Mouse (Mus musculus): ENCODE measurements at regions not wholly inside any gene's neighbourhood (a gene's known extent, or its start where the extent isn't known, plus 50 kb on each side); places are given as distances from the start of the nearest gene placed in this dataset.

GRCm38 (mm10) chr3:147750842-147751191 lies 898.6 kb downstream of the Ttll7 start:
- no peaks in the 10 kb centered on the region for H3K27me3 ChIP-seq (replicated peaks; ENCODE audit: control insufficient read depth, insufficient read depth, low read length)
- no peak overlapping the region for H3K27ac ChIP-seq (ENCODE audit: low read depth, low read length)
- WGBS = 51% methylated on average over 1 of the region's 1 CpGs
- no peaks in the 10 kb centered on the region for H3K36me3 ChIP-seq (ENCODE audit: control insufficient read depth, insufficient read depth, low read length)
- no peak for ATAC-seq
- H3K9me3 ChIP-seq (ENCODE audit: control insufficient read depth, low read length) = no peaks in the 10 kb centered on the region
- H3K4me3 ChIP-seq (ENCODE audit: low read length) = no peak overlapping the region
- H3K4me2 ChIP-seq (ENCODE audit: low read length) = no peak overlapping the region
- no peak overlapping the region for H3K9ac ChIP-seq (ENCODE audit: low read depth, low read length)
- H3K4me1 ChIP-seq (ENCODE audit: control insufficient read depth, insufficient read depth, low read depth, low read length) = peaks cover 5% of the 10 kb centered on the region; the same call in 1 of the 2 replicates

DNA sequence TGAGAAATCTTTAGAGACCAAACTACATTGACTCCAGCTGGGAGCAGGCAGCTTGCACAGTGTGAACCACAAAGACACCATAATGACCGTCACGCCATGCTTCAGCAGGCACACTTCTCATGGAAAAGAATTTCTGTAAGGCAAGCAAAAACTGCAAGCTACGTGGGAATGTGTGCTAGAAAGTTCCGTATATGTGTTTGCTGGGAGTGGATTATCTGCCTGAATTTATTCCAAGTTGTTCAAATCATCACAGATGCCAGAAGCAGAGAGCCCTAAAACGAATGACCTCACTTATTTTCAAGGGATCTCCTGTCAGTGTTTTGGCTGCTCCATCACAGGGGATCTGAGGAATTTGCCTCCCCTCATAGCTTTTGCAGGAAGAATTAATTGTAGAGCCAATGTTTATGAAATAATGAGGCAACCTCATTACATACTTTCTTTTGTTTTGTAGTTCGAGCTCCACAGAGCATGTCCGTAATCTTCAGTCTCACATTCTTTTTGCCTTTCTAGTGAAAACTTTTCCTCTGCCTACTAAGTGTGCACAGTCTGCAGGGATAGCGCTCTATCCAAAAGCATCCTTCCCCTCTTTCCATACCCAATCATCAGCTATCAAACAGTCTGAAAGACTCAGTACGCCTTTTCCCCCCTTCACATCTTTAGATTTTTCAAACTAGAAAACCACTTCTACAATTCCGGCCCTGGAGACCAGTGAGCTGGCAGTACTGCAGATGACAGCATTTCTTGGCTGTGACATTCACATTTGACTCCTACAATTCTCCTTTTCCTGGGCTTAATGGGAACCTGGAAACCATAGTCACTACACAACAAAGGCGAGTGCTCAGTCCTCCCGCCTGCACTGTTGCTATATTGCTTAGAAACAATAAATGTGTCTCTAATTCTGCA lies 898.0 kb downstream of the Ttll7 start:
- WGBS = 33% methylated on average over 12 of the region's 12 CpGs
- H3K4me1 ChIP-seq (ENCODE audit: control insufficient read depth, insufficient read depth, low read depth, low read length) = peaks cover 5% of the 10 kb centered on the region; the same call in 1 of the 2 replicates
- ATAC-seq = no peak

DNA sequence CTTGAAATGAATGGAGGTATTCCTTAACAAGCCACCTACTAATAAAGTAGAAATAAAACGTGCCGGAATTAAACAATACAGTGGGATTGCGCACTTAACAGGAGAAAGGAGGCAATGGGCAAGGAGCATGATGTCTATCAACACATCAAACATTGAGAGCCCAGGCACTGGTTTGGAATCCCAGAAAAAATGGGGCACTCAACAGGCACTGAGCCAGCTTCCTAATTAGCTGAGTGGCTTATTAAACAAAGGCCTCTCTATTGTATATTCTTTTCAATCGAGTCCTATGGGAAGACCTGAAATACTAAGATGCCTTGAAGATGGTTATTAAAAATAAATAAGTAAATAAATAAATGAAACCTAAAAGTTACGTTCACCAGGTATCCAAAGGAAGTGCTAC lies 897.3 kb downstream of the Ttll7 start:
- no peaks in the 10 kb centered on the region for H3K36me3 ChIP-seq (ENCODE audit: control insufficient read depth, insufficient read depth, low read length)
- no peak overlapping the region for H3K9ac ChIP-seq (ENCODE audit: low read depth, low read length)
- ATAC-seq = no peak
- H3K4me1 ChIP-seq (ENCODE audit: control insufficient read depth, insufficient read depth, low read depth, low read length) = peaks cover 5% of the 10 kb centered on the region; the same call in 1 of the 2 replicates
- no peaks in the 10 kb centered on the region for H3K9me3 ChIP-seq (ENCODE audit: control insufficient read depth, low read length)
- no peaks in the 10 kb centered on the region for H3K27me3 ChIP-seq (replicated peaks; ENCODE audit: control insufficient read depth, insufficient read depth, low read length)
- 60% methylated on average over 5 of the region's 5 CpGs for WGBS
- no peak overlapping the region for H3K4me2 ChIP-seq (ENCODE audit: low read length)
- no peak overlapping the region for H3K4me3 ChIP-seq (ENCODE audit: low read length)
- no peak overlapping the region for H3K27ac ChIP-seq (ENCODE audit: low read depth, low read length)

More for the DNA sequence above, 898.0 kb downstream of the Ttll7 start:
- no peak overlapping the region for H3K4me3 ChIP-seq (ENCODE audit: low read length)
- H3K9ac ChIP-seq (ENCODE audit: low read depth, low read length) = no peak overlapping the region
- no peaks in the 10 kb centered on the region for H3K9me3 ChIP-seq (ENCODE audit: control insufficient read depth, low read length)
- no peaks in the 10 kb centered on the region for H3K36me3 ChIP-seq (ENCODE audit: control insufficient read depth, insufficient read depth, low read length)
- no peak overlapping the region for H3K4me2 ChIP-seq (ENCODE audit: low read length)
- H3K27ac ChIP-seq (ENCODE audit: low read depth, low read length) = no peak overlapping the region
- H3K27me3 ChIP-seq (replicated peaks; ENCODE audit: control insufficient read depth, insufficient read depth, low read length) = no peaks in the 10 kb centered on the region

- Histone ChIP-seq H3K4me3 (ENCODE audit: low read length) (no peak overlapping the region), H3K4me1 (ENCODE audit: control insufficient read depth, insufficient read depth, low read depth, low read length) (no peaks in the 10 kb centered on the region), H3K4me2 (ENCODE audit: low read length) (no peak overlapping the region), H3K9ac (ENCODE audit: low read depth, low read length) (no peak overlapping the region), H3K27ac (ENCODE audit: low read depth, low read length) (no peak overlapping the region), H3K36me3 (ENCODE audit: control insufficient read depth, insufficient read depth, low read length) (no peaks in the 10 kb centered on the region), H3K27me3 (replicated peaks; ENCODE audit: control insufficient read depth, insufficient read depth, low read length) (no peaks in the 10 kb centered on the region), H3K9me3 (ENCODE audit: control insufficient read depth, low read length) (no peaks in the 10 kb centered on the region)
- WGBS = 75% methylated on average over 6 of the region's 6 CpGs
- ATAC-seq = no peak
These were observed 884.7 kb downstream of the Ttll7 start for GRCm38 (mm10) chr3:147736673-147737439.

- no peak for ATAC-seq
- WGBS = 65% methylated on average over 4 of the region's 4 CpGs
- no peak overlapping the region for H3K4me3 ChIP-seq (ENCODE audit: low read length)
These were observed 864.2 kb downstream of the Ttll7 start for GRCm38 (mm10) chr3:147716391-147716790.

DNA sequence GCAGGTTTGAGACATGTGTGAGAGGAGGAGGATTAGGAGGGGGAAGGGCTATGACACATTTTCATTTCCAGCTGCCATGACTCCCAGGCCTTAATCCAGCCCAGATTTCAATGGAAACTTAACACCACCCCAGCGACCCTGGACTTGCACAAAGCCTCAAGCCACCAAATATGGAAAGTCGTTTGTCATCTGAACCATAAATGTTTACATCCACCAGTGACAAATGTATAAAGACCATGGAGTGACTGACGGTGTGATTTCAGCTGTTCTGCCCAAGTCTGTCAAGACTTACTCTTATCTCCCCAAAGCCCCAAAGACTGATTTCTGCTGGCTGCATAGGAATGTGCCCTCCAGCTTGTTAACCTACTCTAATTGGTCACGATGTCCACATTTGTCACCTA lies 855.2 kb downstream of the Ttll7 start:
- Histone ChIP-seq H3K27me3 (replicated peaks; ENCODE audit: control insufficient read depth, insufficient read depth, low read length) (no peaks in the 10 kb centered on the region), H3K4me3 (ENCODE audit: low read length) (no peak overlapping the region), H3K9me3 (ENCODE audit: control insufficient read depth, low read length) (no peaks in the 10 kb centered on the region), H3K4me2 (ENCODE audit: low read length) (no peak overlapping the region), H3K4me1 (ENCODE audit: control insufficient read depth, insufficient read depth, low read depth, low read length) (no peaks in the 10 kb centered on the region), H3K9ac (ENCODE audit: low read depth, low read length) (no peak overlapping the region), H3K36me3 (ENCODE audit: control insufficient read depth, insufficient read depth, low read length) (no peaks in the 10 kb centered on the region), H3K27ac (ENCODE audit: low read depth, low read length) (no peak overlapping the region)
- no peak for ATAC-seq
- WGBS = 62% methylated on average over 4 of the region's 4 CpGs

More at GRCm38 (mm10) chr3:147716391-147716790, 864.2 kb downstream of the Ttll7 start:
- H3K9ac ChIP-seq (ENCODE audit: low read depth, low read length) = no peak overlapping the region
- no peak overlapping the region for H3K4me2 ChIP-seq (ENCODE audit: low read length)
- no peak overlapping the region for H3K27ac ChIP-seq (ENCODE audit: low read depth, low read length)
- no peaks in the 10 kb centered on the region for H3K9me3 ChIP-seq (ENCODE audit: control insufficient read depth, low read length)
- H3K4me1 ChIP-seq (ENCODE audit: control insufficient read depth, insufficient read depth, low read depth, low read length) = no peaks in the 10 kb centered on the region
- no peaks in the 10 kb centered on the region for H3K27me3 ChIP-seq (replicated peaks; ENCODE audit: control insufficient read depth, insufficient read depth, low read length)
- no peaks in the 10 kb centered on the region for H3K36me3 ChIP-seq (ENCODE audit: control insufficient read depth, insufficient read depth, low read length)

DNA sequence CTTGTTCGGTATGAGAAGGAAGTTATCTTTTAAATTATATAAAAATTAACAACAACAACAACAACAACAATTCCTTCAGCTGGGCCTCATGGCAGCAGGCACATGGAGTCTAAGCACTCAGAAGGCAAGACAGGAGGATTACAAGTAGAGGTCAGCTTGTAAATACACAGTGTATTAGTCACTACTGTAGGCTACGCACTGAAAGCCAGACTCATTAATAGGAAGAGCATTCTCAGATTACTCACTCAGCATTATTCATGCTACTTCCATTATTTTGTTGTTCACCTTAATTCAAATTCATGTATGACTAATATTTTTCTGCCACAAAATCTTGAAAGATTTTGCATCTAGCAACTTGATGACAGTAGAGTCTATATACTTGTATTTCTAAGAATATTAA lies 831.6 kb downstream of the Ttll7 start:
- 85% methylated on average over 2 of the region's 2 CpGs for WGBS
- Histone ChIP-seq H3K36me3 (ENCODE audit: control insufficient read depth, insufficient read depth, low read length) (no peaks in the 10 kb centered on the region), H3K27ac (ENCODE audit: low read depth, low read length) (no peak overlapping the region), H3K9me3 (ENCODE audit: control insufficient read depth, low read length) (peaks cover 4% of the 10 kb centered on the region), H3K27me3 (replicated peaks; ENCODE audit: control insufficient read depth, insufficient read depth, low read length) (no peaks in the 10 kb centered on the region), H3K4me1 (ENCODE audit: control insufficient read depth, insufficient read depth, low read depth, low read length) (no peaks in the 10 kb centered on the region), H3K4me3 (ENCODE audit: low read length) (no peak overlapping the region), H3K9ac (ENCODE audit: low read depth, low read length) (no peak overlapping the region), H3K4me2 (ENCODE audit: low read length) (no peak overlapping the region)
- ATAC-seq = no peak

DNA sequence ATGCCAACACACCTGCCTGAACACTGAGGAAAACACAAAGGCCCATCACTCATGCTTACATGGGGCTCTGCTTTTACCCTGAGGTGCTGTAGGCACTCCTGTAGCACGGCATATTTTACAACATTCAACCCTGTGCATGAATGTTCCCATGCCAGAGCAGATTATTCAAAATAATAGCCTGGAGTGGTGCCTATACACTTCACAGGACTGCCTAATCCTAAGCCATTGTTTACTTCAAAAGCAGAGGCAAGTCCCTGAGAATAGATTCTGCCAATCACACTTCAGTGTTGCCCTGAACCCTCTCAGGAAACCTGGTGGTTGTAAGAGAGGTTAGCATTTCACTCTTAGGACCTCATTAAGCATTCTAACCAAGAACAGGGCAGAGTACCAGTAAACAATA lies 828.1 kb downstream of the Ttll7 start:
- peaks cover 4% of the 10 kb centered on the region for H3K9me3 ChIP-seq (ENCODE audit: control insufficient read depth, low read length)
- no peaks in the 10 kb centered on the region for H3K4me1 ChIP-seq (ENCODE audit: control insufficient read depth, insufficient read depth, low read depth, low read length)
- ATAC-seq = no peak
- no peaks in the 10 kb centered on the region for H3K36me3 ChIP-seq (ENCODE audit: control insufficient read depth, insufficient read depth, low read length)
- no peak overlapping the region for H3K9ac ChIP-seq (ENCODE audit: low read depth, low read length)
- no peak overlapping the region for H3K4me2 ChIP-seq (ENCODE audit: low read length)
- H3K27me3 ChIP-seq (replicated peaks; ENCODE audit: control insufficient read depth, insufficient read depth, low read length) = no peaks in the 10 kb centered on the region
- H3K4me3 ChIP-seq (ENCODE audit: low read length) = no peak overlapping the region
- no peak overlapping the region for H3K27ac ChIP-seq (ENCODE audit: low read depth, low read length)
- 21% methylated on average over 1 of the region's 1 CpGs for WGBS

DNA sequence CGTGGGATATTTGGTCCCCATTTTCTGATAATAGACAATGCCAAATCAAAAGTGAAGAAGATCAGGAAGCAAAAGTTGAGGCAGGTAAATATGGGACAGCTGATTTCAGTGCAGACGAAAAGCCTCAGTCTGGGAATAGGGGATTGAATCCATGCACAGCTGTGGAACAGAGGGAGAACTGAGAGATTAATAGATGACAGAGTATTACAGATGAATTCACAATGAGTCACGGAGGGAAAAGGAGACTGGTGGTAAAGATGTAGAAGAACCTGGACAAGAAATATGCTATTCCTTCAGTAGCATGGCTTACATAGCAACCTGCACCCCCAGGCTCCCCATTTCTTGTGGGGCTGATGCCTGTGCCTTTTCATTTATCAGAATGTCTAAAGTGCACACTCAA lies 810.4 kb downstream of the Ttll7 start:
- Histone ChIP-seq H3K4me2 (ENCODE audit: low read length) (no peak overlapping the region), H3K27me3 (replicated peaks; ENCODE audit: control insufficient read depth, insufficient read depth, low read length) (no peaks in the 10 kb centered on the region)
- 65% methylated on average over 3 of the region's 3 CpGs for WGBS

More for the DNA sequence above, 810.4 kb downstream of the Ttll7 start:
- H3K4me3 ChIP-seq (ENCODE audit: low read length) = no peak overlapping the region
- H3K27ac ChIP-seq (ENCODE audit: low read depth, low read length) = no peak overlapping the region
- no peaks in the 10 kb centered on the region for H3K4me1 ChIP-seq (ENCODE audit: control insufficient read depth, insufficient read depth, low read depth, low read length)
- no peak for ATAC-seq
- H3K36me3 ChIP-seq (ENCODE audit: control insufficient read depth, insufficient read depth, low read length) = no peaks in the 10 kb centered on the region
- no peaks in the 10 kb centered on the region for H3K9me3 ChIP-seq (ENCODE audit: control insufficient read depth, low read length)
- no peak overlapping the region for H3K9ac ChIP-seq (ENCODE audit: low read depth, low read length)
